Mouse (Mus musculus): ENCODE data around the gene Uox. TPM values are rescaled to one million over a fixed set of nuclear protein-coding genes. Genes with fewer than 3 reads are reported as not detected.

Gene Uox
- total RNA-seq, 2 experiments from 2014 or later, result 0.43 TPM; not detected in 1

Other genes with a start within 250 kb of the Uox start
- gene Ssx2ip, start 165.8 kb upstream of the Uox start, total RNA-seq (2021), result 1 to 10 TPM; 8.4 to 9.6 TPM
- 10 to 100 TPM in 1 of 2 experiments, 1 to 10 TPM in 1; 8.1 to 12.3 TPM for gene Ctbs, start 120.6 kb upstream of the Uox start, total RNA-seq (2021)
- gene Spata1, start 70.7 kb upstream of the Uox start, total RNA-seq (2021), result 1 to 10 TPM; 3.9 to 4.6 TPM
- 100 to 1,000 TPM; 250 to 253 TPM for gene Gng5, start 70.6 kb upstream of the Uox start, total RNA-seq (2021)
- gene Rpf1, start 49.0 kb upstream of the Uox start, total RNA-seq (2021), result 10 to 100 TPM; 25.8 to 29.6 TPM
- gene Dnase2b, start 45.2 kb downstream of the Uox start, total RNA-seq (2021), result not detected
- gene 4930503B20Rik, start 80.9 kb downstream of the Uox start, total RNA-seq (2021), result not detected
- gene Samd13, start 115.2 kb downstream of the Uox start, total RNA-seq (2021), result under 1 TPM in 1 of 2 experiments, not detected in 1; 0.26 TPM
- gene Prkacb, start 242.6 kb downstream of the Uox start, total RNA-seq (2021), result 100 to 1,000 TPM; 109 to 117 TPM